Mouse (Mus musculus) stomach, embryonic 15.5 days (tissue): ENCODE results near the gene Snx15. TPM values are rescaled to one million over a fixed set of nuclear protein-coding genes. Genes with fewer than 3 reads are reported as not detected.
A peak's percentile ranks its signal among the peaks of the same experiment; 100 is the strongest.

Source experiments
- ATAC-seq: fragments of 200-750 bp; cut with Nextera tagmentation; 2 replicates; pipeline ENCODE4 v1.8.0; 2017; ENCODE audit warnings: low read depth, moderate number of reproducible peaks, moderate TSS enrichment; ENCODE audit not compliant: insufficient read depth, low FRiP score
- H3K27ac ChIP-seq: fragments of 300-500 bp; sonication (generic); 2 replicates; pipeline ENCODE4 v1.5.1; 2015; ENCODE audit warnings: mild to moderate bottlenecking, inconsistent platforms
- H3K27me3 ChIP-seq: fragments of 300-500 bp; sonication (generic); replicated peaks from 2 replicates; pipeline ENCODE4 v1.6.1; 2015; ENCODE audit warnings: inconsistent platforms
- H3K36me3 ChIP-seq: fragments of 300-500 bp; sonication (generic); 2 replicates; pipeline ENCODE4 v1.6.1; 2015; ENCODE audit warnings: inconsistent platforms
- H3K4me1 ChIP-seq: fragments of 300-500 bp; sonication (generic); 2 replicates; pipeline ENCODE4 v1.6.1; 2015; ENCODE audit warnings: inconsistent platforms
- H3K4me2 ChIP-seq: fragments of 300-500 bp; sonication (generic); 2 replicates; pipeline ENCODE4 v1.6.1; 2015; ENCODE audit warnings: mild to moderate bottlenecking, inconsistent platforms
- H3K4me3 ChIP-seq: fragments of 300-500 bp; sonication (generic); replicated peaks from 2 replicates; pipeline ENCODE4 v1.5.1; 2015; ENCODE audit warnings: inconsistent platforms
- H3K9ac ChIP-seq: fragments of 300-500 bp; sonication (generic); 2 replicates; pipeline ENCODE4 v1.6.1; 2015; ENCODE audit warnings: inconsistent platforms
- H3K9me3 ChIP-seq: fragments of 300-500 bp; sonication (generic); 2 replicates; pipeline ENCODE4 v1.6.1; 2016; ENCODE audit warnings: inconsistent platforms
- WGBS: fragments of 180-500 bp; shearing (Covaris S2); methylation state at CpG from one replicate; pipeline ENCODE4 v1.1.7; 2015; 5-methylcytosine and 5-hydroxymethylcytosine counted together
- polyA plus RNA-seq: library from polyadenylated mRNA; unstranded; fragments of >200 nt; fragmentation: Nextera tagmentation; extraction: Ambion mirVana; gene quantifications from 2 replicates; pipeline ENCODE4 v1.2.1, GENCODE M21; 2015

The Snx15 gene
- polyA plus RNA-seq, 1 experiment from 2014 or later, result 29.2 TPM

DNA sequence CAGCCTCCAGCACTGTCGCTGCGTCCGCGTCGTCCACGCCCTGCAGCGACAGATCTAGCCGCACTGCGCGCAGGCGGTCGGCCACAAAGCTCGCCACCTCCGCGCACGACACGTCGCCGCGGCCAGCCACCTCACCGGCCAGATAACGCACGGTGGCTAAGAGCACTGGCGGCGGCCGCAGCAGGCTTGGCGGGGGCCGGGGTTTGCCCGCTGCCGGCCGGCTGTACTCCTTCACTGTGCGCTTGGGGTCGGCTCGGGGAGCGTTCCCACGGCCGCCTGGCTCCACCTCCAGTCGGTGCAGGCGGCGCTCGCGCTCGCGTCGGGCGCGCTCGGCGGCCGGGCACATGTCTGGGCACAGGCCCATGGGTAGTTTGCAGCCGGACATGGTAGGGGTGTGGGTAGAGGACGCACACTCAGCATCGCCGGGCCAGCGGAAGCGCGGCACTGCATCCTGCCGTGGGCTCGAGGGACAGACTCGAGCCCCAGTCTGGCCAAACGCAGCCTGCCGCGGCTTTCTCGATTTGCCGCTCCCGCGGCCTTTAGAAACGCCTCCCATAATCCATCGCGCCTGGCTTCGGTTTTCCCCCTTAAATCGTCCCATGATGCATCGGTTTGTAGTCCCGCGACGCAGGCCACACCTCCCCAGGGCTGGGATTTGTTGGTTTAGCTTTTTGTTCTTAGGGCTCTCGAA is 10.0 kb downstream of the Snx15 start, which contains the start of gene Sac3d1:
Sac3d1 (minus strand) TSS at position 665 of the 691 bp plus-strand sequence.
- Histone ChIP-seq H3K27ac (peak within 1 kb of the TSS; percentile 99), H3K4me1 (peaks cover 21% of the 10 kb centered on the region), H3K4me2 (peak within 1 kb of the TSS; percentile 80), H3K4me3 (peak within 1 kb of the TSS; percentile 85), H3K9ac (peak within 1 kb of the TSS; percentile 77), H3K27me3 (no peaks in the 10 kb centered on the region), H3K36me3 (peaks cover 27% of the 10 kb centered on the region), H3K9me3 (no peaks in the 10 kb centered on the region)
- under 1% methylated on average over 77 of the region's 77 CpGs for WGBS
- peak; percentile 82 for ATAC-seq

DNA sequence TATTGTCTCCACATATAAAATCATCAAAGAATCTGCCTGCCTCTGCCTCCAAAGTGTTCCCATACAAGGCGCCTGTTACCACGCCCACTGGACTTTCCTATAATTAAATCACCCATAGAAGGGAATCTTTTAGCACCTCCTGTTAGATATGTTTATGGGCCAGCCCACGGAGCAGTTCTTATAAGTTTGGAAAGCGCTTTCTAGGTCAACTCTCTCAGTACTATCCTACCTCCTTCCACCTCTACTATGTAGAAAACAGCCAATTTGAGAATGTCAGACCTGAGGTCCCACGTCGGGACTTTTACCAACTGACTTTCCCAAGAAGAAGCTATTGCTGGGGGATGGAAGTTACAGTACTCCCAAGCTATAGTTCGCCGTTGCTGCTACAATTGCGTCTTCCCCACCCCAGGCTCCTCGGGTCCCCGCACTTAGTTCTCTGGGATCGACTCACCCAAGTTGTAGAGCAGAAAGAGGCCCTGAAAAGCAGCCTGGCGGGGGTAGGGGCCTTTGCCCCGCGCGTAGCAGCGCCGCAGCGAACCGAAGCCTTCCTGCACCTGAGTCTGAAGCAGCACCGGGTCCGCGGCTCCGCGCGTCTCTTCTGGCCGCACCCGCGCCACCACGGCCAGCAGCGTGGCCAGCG is 10.6 kb downstream of the Snx15 start:
- no peaks in the 10 kb centered on the region for H3K27me3 ChIP-seq
- H3K9ac ChIP-seq, result peak overlapping the region; percentile 77
- H3K4me3 ChIP-seq, result peak overlapping the region; percentile 85
- ATAC-seq, result peak; percentile 2
- WGBS, result 4% methylated on average over 32 of the region's 32 CpGs
- H3K4me1 ChIP-seq, result peaks cover 21% of the 10 kb centered on the region
- peaks cover 27% of the 10 kb centered on the region for H3K36me3 ChIP-seq
- no peaks in the 10 kb centered on the region for H3K9me3 ChIP-seq
- peak overlapping the region; percentile 80 for H3K4me2 ChIP-seq
- peak overlapping the region; percentile 99 for H3K27ac ChIP-seq

DNA sequence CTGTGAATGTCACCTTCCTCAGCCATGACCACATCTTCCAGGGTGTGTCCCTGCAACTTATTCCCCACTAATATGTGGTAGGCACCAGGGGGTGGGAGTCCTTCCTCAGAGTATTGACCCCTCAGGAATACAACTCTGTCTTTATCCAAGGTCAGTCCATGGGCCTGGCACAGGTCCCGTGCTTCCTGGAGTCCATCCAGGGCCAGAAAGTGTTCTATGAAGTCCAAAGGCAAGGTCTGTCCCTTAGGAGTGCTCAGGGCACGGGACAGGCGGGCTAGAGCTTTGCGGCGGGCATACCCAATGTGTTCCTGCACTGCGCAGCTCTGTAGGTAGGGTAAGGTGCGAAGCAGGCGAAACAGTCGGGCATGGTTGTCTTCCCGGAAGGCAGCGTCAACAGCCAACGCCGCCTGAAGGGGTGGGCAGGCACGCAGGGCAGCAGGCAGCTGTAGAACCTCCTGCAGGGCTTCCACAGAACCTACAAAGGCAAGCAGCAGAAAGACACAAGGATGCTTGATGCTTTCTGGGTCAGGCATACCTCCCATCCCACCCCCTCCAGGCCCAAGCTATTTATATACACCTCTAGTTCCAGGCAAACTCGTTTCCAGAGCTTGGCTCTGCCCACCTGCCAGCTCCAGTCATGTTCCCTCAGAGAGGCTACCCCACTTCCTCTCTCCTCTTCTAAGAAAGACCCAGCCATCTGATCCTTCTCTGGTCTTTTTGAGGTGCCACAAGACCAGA is 11.8 kb downstream of the Snx15 start:
- WGBS, result 89% methylated on average over 15 of the region's 15 CpGs
- ATAC-seq, result no peak
- Histone ChIP-seq H3K4me3 (no peak overlapping the region), H3K9me3 (no peaks in the 10 kb centered on the region), H3K4me1 (peaks cover 21% of the 10 kb centered on the region), H3K9ac (no peak overlapping the region), H3K27me3 (no peaks in the 10 kb centered on the region), H3K36me3 (peaks cover 27% of the 10 kb centered on the region), H3K27ac (no peak overlapping the region), H3K4me2 (peak overlapping the region; percentile 80; the same call in 1 of the 2 replicates)

DNA sequence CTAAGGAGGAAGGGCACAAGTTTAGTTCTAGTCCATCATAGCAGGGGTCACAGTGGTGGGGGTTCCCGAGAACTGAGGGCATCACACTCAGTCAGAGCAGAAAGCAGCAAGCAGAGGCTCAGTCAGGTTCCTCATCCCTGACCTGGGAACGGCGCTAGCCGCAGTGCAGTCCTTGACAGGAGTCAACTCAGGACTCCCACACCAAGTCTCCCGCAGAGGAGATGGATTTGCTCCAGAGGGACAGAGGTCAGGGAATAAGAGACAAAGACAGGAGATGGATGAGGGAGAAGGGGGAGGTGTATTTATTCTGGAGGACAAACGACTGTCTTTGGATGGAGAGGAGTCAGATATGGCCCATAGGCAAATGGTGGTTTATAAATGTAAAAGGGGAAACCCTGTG is 15.0 kb downstream of the Snx15 start:
- WGBS, result 42% methylated on average over 6 of the region's 6 CpGs
- H3K9me3 ChIP-seq, result no peaks in the 10 kb centered on the region
- H3K4me3 ChIP-seq, result no peak overlapping the region
- H3K27me3 ChIP-seq, result no peaks in the 10 kb centered on the region
- peaks cover 15% of the 10 kb centered on the region for H3K4me1 ChIP-seq
- ATAC-seq, result no peak
- H3K9ac ChIP-seq, result no peak overlapping the region
- H3K27ac ChIP-seq, result no peak overlapping the region
- H3K4me2 ChIP-seq, result no peak overlapping the region
- H3K36me3 ChIP-seq, result peaks cover 27% of the 10 kb centered on the region

DNA sequence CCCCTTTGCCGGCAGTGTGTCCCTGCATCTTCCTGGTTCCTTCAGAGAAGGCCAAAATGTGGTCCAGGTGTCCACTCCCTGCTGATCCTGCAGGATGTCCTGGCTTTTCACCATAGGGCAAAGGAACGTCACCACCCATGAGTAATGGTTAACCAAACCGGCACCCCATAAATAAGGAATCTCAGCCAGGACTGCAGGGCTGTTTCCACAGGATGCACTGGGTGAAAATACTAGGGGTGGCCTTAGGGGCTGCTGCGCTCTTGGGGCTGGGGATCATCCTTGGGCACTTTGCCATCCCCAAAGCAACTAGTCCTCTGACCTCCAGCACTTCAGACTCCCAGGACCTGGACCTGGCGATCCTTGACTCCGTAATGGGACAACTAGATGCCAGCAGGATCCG is 22.5 kb downstream of the Snx15 start, which contains the start of gene Naaladl1:
Naaladl1 (plus strand) TSS at position 197 of the 400 bp plus-strand sequence.
- Histone ChIP-seq H3K4me3 (no peak within 1 kb of the TSS), H3K9ac (no peak within 1 kb of the TSS), H3K27ac (no peak within 1 kb of the TSS), H3K4me2 (no peak within 1 kb of the TSS), H3K36me3 (no peaks in the 10 kb centered on the region), H3K27me3 (no peaks in the 10 kb centered on the region), H3K9me3 (no peaks in the 10 kb centered on the region), H3K4me1 (no peaks in the 10 kb centered on the region)
- 84% methylated on average over 7 of the region's 7 CpGs for WGBS
- ATAC-seq, result no peak

DNA sequence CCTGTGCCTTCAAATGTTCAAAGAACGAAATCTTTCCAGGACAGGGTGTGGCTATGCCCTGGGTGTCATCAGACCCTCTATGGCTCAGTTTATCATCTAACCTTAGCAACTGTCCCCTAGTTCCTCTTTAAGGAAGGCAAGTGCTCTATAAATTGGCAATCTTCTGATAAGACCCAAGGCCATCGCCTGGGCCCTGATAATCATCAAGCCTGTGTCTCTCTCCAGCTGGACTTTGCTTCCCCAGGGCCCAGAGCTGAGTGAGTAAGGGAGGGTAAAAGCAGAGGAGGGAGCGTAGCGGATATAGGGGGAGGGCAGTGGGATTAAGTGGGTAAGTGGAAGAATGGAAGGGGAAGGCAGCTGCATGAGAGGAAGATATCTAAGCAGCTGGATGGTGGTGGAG is 23.6 kb downstream of the Snx15 start:
- Histone ChIP-seq H3K27ac (no peak overlapping the region), H3K27me3 (no peaks in the 10 kb centered on the region), H3K4me1 (no peaks in the 10 kb centered on the region), H3K9ac (no peak overlapping the region), H3K36me3 (no peaks in the 10 kb centered on the region), H3K4me3 (no peak overlapping the region), H3K4me2 (no peak overlapping the region), H3K9me3 (no peaks in the 10 kb centered on the region)
- WGBS, result 65% methylated on average over 4 of the region's 4 CpGs
- no peak for ATAC-seq

DNA sequence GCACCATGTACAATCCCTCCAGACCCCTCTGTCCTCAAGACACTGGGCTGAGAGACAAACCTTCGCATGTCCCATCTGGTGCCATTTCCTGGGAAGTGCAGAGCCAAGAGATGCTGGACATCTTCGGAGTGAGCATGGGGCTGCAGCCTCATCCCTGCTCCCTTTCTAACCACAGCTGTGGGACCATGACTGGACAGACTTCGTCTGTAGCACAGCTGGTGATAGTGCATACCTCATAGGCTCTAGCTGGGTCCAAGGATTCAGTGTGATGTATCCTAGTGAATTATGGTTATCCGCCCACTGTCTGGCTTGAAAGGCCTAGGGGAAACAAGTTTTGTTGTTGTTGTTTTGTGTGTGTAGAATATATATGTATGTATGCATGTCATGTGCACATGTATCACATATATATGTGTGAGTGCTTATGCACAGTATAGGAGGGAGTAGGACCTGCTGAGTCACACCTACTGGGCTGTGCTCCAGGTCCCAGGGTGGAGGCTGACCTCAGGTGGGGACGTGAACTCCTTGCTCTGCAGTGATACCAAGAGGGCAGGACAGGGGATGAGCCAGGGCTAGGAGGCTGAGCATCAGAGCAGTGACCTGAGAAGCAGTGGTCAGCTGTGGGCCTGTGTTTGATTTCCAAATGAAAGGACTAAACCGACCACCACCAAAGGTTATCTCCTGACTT is 25.8 kb downstream of the Snx15 start:
- ATAC-seq, result peak; percentile 63; the same call in 1 of the 2 replicates
- Histone ChIP-seq H3K27me3 (no peaks in the 10 kb centered on the region), H3K27ac (no peak overlapping the region), H3K9ac (no peak overlapping the region), H3K9me3 (no peaks in the 10 kb centered on the region), H3K36me3 (no peaks in the 10 kb centered on the region), H3K4me3 (no peak overlapping the region), H3K4me2 (no peak overlapping the region), H3K4me1 (no peaks in the 10 kb centered on the region)
- WGBS, result 71% methylated on average over 6 of the region's 6 CpGs

DNA sequence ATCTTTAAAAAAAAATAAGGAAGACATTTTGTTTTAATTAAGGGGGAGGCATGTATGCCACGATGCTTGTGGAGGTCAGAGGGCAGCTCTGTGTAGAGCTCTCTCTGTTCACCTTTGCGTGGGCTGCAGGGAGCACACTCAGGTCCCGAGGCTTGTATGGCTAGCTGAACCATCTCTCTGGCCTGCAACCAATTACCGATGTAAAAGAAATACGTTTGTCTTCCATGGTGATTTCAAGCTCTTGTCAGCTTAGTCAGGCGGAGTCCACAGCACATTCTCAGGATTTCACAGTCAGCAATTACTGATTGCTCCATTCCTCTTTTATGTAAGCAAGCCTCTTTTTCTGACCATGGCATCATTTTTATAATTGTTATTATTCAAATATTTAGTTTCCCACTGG is 26.9 kb downstream of the Snx15 start:
- ATAC-seq, result no peak
- Histone ChIP-seq H3K9ac (no peak overlapping the region), H3K9me3 (no peaks in the 10 kb centered on the region), H3K4me2 (no peak overlapping the region), H3K27ac (no peak overlapping the region), H3K4me3 (no peak overlapping the region), H3K27me3 (no peaks in the 10 kb centered on the region), H3K36me3 (no peaks in the 10 kb centered on the region), H3K4me1 (no peaks in the 10 kb centered on the region)
- WGBS, result 64% methylated on average over 6 of the region's 6 CpGs

DNA sequence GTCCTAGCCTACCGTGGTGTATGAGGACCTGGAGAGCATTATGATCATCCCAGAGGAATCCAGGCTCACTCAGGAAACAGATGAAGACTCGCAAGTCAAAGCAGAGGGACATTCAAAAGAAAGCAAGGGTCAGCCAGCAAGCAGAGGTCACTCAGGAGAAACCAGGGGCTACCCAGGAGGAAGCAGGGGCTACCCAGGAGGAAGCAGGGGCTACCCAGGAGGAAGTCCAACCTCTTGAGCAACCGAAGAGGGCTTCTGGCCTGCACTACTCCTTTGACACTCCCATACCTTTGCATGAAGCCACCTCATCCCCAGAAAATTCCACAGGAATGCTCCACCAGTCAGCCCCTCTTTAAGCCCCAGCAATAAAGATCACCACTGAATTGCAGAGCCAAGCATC is 30.3 kb downstream of the Snx15 start:
- Histone ChIP-seq H3K9me3 (no peaks in the 10 kb centered on the region), H3K27ac (no peak overlapping the region), H3K4me2 (no peak overlapping the region), H3K36me3 (0 out of 2 replicates have a peak, but pooled peaks cover 8% of the 10 kb centered on the region), H3K9ac (no peak overlapping the region), H3K4me1 (no peaks in the 10 kb centered on the region), H3K27me3 (no peaks in the 10 kb centered on the region), H3K4me3 (no peak overlapping the region)
- WGBS, result 88% methylated on average over 3 of the region's 3 CpGs
- no peak for ATAC-seq

DNA sequence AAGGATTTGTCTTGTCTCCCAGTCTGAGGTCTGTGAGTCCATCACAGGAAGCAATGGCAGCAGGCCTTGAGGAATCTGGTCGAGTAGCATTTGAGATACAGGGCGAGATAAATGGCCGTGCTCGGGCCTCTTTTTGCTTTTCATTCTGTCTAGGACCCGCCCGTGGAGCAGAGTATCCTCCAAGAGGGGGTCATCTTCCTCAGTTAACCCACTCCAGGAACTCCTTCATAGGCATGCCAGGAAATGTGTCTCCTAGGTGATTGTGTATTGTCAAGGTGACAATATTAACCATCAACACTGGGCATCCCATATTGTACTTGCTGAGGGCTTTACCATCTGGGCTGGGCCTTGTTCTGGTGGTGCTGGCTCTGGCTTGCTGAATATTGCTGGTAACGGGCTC is 34.0 kb downstream of the Snx15 start, which contains the start of gene AC131692.1:
AC131692.1 (plus strand) TSS at position 301 of the 400 bp plus-strand sequence.
- no peak within 1 kb of the TSS for H3K4me3 ChIP-seq
- 87% methylated on average over 7 of the region's 7 CpGs for WGBS
- no peaks in the 10 kb centered on the region for H3K27me3 ChIP-seq
- no peak for ATAC-seq
- no peaks in the 10 kb centered on the region for H3K4me1 ChIP-seq
- no peaks in the 10 kb centered on the region for H3K9me3 ChIP-seq
- no peak within 1 kb of the TSS for H3K4me2 ChIP-seq
- H3K36me3 ChIP-seq, result peaks cover 25% of the 10 kb centered on the region; the same call in 1 of the 2 replicates
- H3K9ac ChIP-seq, result no peak within 1 kb of the TSS
- H3K27ac ChIP-seq, result no peak within 1 kb of the TSS

DNA sequence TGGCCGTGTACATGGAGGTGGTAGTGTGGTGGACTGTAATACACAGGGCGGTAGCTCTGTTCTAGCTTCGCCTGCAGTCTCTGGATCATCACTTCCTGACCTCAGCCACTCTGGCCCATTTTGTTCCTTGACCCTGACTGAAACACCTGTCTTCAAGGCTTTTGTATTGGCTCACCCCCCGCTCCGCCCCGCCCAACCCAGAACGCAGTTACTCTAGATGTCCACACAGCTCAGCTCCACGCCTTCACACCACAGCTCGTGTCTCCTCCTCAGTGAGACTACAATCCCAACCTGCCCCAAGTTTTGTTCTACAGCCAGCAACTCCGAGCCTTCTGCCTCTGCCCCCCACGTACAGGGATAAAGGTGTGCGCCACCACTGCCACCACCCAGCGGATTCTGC is 39.3 kb downstream of the Snx15 start:
- H3K36me3 ChIP-seq, result peaks cover 17% of the 10 kb centered on the region; the same call in 1 of the 2 replicates
- H3K27ac ChIP-seq, result no peak overlapping the region
- no peak for ATAC-seq
- no peak overlapping the region for H3K9ac ChIP-seq
- H3K4me1 ChIP-seq, result peaks cover 10% of the 10 kb centered on the region
- no peak overlapping the region for H3K4me2 ChIP-seq
- no peaks in the 10 kb centered on the region for H3K9me3 ChIP-seq
- no peak overlapping the region for H3K4me3 ChIP-seq
- H3K27me3 ChIP-seq, result no peaks in the 10 kb centered on the region
- 91% methylated on average over 13 of the region's 13 CpGs for WGBS
